8 mouse cellular contexts compared by ENCODE assay signal in the genomic region with DNA sequence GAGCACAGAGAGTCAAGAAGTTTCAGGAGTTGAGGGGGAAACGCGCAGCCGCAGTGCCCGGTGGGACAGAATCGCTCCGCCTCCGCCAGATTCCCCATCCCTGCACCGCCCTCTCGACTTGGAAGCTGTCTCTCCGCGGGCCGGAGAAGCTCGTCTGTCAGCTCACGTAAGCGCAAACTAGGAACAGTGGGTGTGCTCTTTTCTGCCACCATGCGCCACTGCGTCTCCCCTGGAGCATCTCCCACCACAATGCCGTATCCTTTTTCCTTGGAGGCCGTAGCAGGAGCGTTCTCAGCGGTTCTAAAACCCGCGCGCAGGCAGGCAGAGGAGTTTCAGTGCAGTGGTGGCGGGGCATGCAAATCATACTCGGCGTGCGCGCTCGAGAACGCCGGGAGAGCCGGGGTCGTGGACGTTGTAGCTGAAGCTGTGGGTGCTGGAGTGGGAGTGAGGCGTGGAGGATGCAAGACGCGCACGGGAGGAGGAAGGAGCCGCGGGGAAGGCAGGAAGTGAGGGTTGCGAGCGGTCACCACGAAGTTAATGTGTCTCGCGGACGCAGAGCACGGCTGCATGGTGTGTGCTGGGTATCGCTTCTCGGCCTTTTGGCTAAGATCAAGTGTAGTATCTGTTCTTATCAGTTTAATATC. TPM values are rescaled to one million over a fixed set of nuclear protein-coding genes. Genes with fewer than 3 reads are reported as not detected.
A peak's percentile ranks its signal among the peaks of the same experiment; 100 is the strongest.
DNase-seq lines count a peak whose midpoint lies in the region; ATAC-seq and TF ChIP-seq lines count a peak whose summit lies in the region.
"Not testable (repeated sequence)": the region's sequence is repeated elsewhere in the genome, so short reads cannot be mapped to it uniquely, and the experiment has no call there.

No protein-coding gene starts in this region.

- H3K4me3 ChIP-seq in cortical plate, adult 2 months (ENCODE audit: insufficient read depth, low read length), result peak overlapping the region; percentile 57
- peak overlapping the region; percentile 57 for H3K4me3 ChIP-seq in hindbrain, postnatal 0 days (ENCODE audit: low read length)
- peak overlapping the region; percentile 62 for H3K4me3 ChIP-seq in left cerebral cortex, adult 2 months
- peak overlapping the region; percentile 20 for H3K4me3 ChIP-seq in macrophage (ENCODE audit: inconsistent target)

- CTCF ChIA-PET in Patski (lab: Charles Lee), result not testable (repeated sequence)

- DNase-seq in Patski (ENCODE audit: low read depth, low spot score), result not testable (repeated sequence)
- DNase-seq in gastrocnemius, adult 8-10 months (ENCODE audit: low spot score in 2 of 2), result peak; percentile 52 to 72
- peak; percentile 85 for DNase-seq in hindbrain, postnatal 0 days (ENCODE audit: low spot score)
- DNase-seq in left cerebral cortex, adult 2 months (ENCODE audit: extremely low spot score in 1 of 2, low spot score in 2 of 2), result peak; percentile 70 to 75
- DNase-seq in right cerebral cortex, adult 2 months (ENCODE audit: low spot score in 2 of 2), result peak; percentile 73 to 77
- peak; percentile 79 for DNase-seq in urinary bladder, postnatal 14 days (ENCODE audit: low spot score)

- peak overlapping the region; percentile 69 for H3K4me2 ChIP-seq in hindbrain, postnatal 0 days (ENCODE audit: low read depth, low read length)

- not testable (repeated sequence) for H3K79me2 ChIP-seq in macrophage (ENCODE audit: inconsistent target)

- TF ChIP-seq CTCF in Patski (IDR thresholded peaks at IDR 0.05); cortical plate, adult 2 months (IDR thresholded peaks at IDR 0.05; ENCODE audit: extremely low read depth, insufficient read depth, low read length); left cerebral cortex, adult 2 months (IDR thresholded peaks at IDR 0.05): not testable (repeated sequence)
- TF ChIP-seq CTCF in hindbrain, postnatal 0 days (IDR thresholded peaks at IDR 0.05; ENCODE audit: low read depth), result 0 out of 2 replicates have a peak, but pooled peaks have one; percentile 32

- peak; percentile 79 for ATAC-seq in Patski
- peak; percentile 91 for ATAC-seq in hindbrain, postnatal 0 days

- H3K27ac ChIP-seq in cortical plate, adult 2 months (ENCODE audit: insufficient read depth, low read length), result 0 out of 2 replicates have a peak overlapping the region, but pooled peaks have one; percentile 4
- H3K27ac ChIP-seq in hindbrain, postnatal 0 days, result peak overlapping the region; percentile 77
- peak overlapping the region; percentile 79 for H3K27ac ChIP-seq in left cerebral cortex, adult 2 months
- not testable (repeated sequence) for H3K27ac ChIP-seq in macrophage

- intact Hi-C loops in left cerebral cortex, adult 2 months (cut with DNase I), result not testable (repeated sequence)

- POLR2A ChIA-PET in Patski (lab: Charles Lee), result interaction anchor here (1.5 to 1.9 kb wide), 2 partner anchors 9 to 18 kb away, joined by 3 to 6 read pairs; no protein-coding TSS in a partner anchor

- not testable (repeated sequence) for H3K9me3 ChIP-seq in hindbrain, postnatal 0 days (ENCODE audit: low read length)

- not testable (repeated sequence) for H3K27me3 ChIP-seq in Patski; hindbrain, postnatal 0 days (ENCODE audit: insufficient read depth, low read length)

- not testable (repeated sequence) for H3K36me3 ChIP-seq in hindbrain, postnatal 0 days (ENCODE audit: insufficient read depth, low read length); macrophage (ENCODE audit: inconsistent target)

- WGBS in hindbrain, postnatal 0 days, result under 1% methylated on average over 35 of the region's 50 CpGs
- WGBS in macrophage (ENCODE audit: missing documents), result 1% methylated on average over 32 of the region's 50 CpGs

- in situ Hi-C loops in Patski (cut with MboI; ENCODE audit: low pct_unique_long_range_greater_than_20kb), result not testable (repeated sequence)

- peak; percentile 46; the same call in 1 of the 2 replicates for TF ChIP-seq POLR2A in cortical plate, adult 2 months (IDR thresholded peaks at IDR 0.05; ENCODE audit: extremely low read depth, insufficient read depth, low read length)

- H3K9ac ChIP-seq in hindbrain, postnatal 0 days (replicated peaks; ENCODE audit: low read length), result peak overlapping the region; percentile 51

- H3K4me1 ChIP-seq in cortical plate, adult 2 months (ENCODE audit: control insufficient read depth, insufficient read depth, low read length); hindbrain, postnatal 0 days (ENCODE audit: insufficient read depth, low read length): not testable (repeated sequence)

RNA-seq across cellular contexts. Expression of gene Mreg, which starts 24.4 kb away (rescaled TPM):
- polyA plus RNA-seq in Patski (2021) (0.74 TPM), macrophage (2018) (0.31 to 0.81 TPM (median 0.75 TPM) in 3 replicates)
- polyA plus RNA-seq in cortical plate, adult 2 months (2012; rRNA removed), result 3.2 and 3.8 TPM in 2 replicates
- total RNA-seq in gastrocnemius, adult 8-10 months (2022), result 10 to 100 TPM; 35.8 to 50.4 (median 44.8) TPM
- 2.1 and 2.7 TPM in 2 replicates for total RNA-seq in hindbrain, postnatal 0 days (2014; rRNA removed)
- polyA plus RNA-seq in hindbrain, postnatal 0 days (2015; fragmentation: Nextera tagmentation; extraction: Ambion mirVana), result 3.9 and 4.4 TPM in 2 replicates
- total RNA-seq in left cerebral cortex, adult 2 months (2021), result 1 to 10 TPM; 4.1 to 4.9 TPM
- total RNA-seq in macrophage (2018; cell fraction: chromatin; rRNA removed), result under 1 TPM in 11 of 26 experiments, not detected in 15; 0.26 to 0.71 (median 0.48) TPM
- total RNA-seq in macrophage (2018; cell fraction: cytosol; rRNA removed), result 1 to 10 TPM in 21 of 26 experiments, under 1 TPM in 5; 0.58 to 3.2 (median 1.2) TPM
- total RNA-seq in macrophage (2018; cell fraction: nucleus; rRNA removed), result 1 to 10 TPM in 15 of 26 experiments, under 1 TPM in 10, not detected in 1; 0.40 to 4.1 (median 1.1) TPM

RNA-seq across cellular contexts. Expression of gene Pecr, which starts 47.6 kb away (rescaled TPM):
- polyA plus RNA-seq in Patski (2021) (27.2 TPM), macrophage (2018) (1.8 to 4.6 TPM (median 3.0 TPM) in 3 replicates)
- 7.2 and 7.4 TPM in 2 replicates for polyA plus RNA-seq in cortical plate, adult 2 months (2012; rRNA removed)
- total RNA-seq in gastrocnemius, adult 8-10 months (2022), result 10 to 100 TPM; 14.3 to 17.5 (median 15.7) TPM
- 1.8 and 3.8 TPM in 2 replicates for total RNA-seq in hindbrain, postnatal 0 days (2014; rRNA removed)
- polyA plus RNA-seq in hindbrain, postnatal 0 days (2015; fragmentation: Nextera tagmentation; extraction: Ambion mirVana), result 13.5 and 14.4 TPM in 2 replicates
- total RNA-seq in left cerebral cortex, adult 2 months (2021), result 1 to 10 TPM; 4.8 to 5.6 TPM
- total RNA-seq in macrophage (2018; cell fraction: chromatin; rRNA removed), result 1 to 10 TPM in 7 of 26 experiments, under 1 TPM in 6, not detected in 13; 0.63 to 4.3 (median 1.1) TPM
- total RNA-seq in macrophage (2018; cell fraction: cytosol; rRNA removed), result 1 to 10 TPM; 1.4 to 3.2 (median 2.3) TPM
- 1 to 10 TPM in 13 of 26 experiments, under 1 TPM in 6, not detected in 7; 0.52 to 3.2 (median 1.3) TPM for total RNA-seq in macrophage (2018; cell fraction: nucleus; rRNA removed)

RNA-seq across cellular contexts. Expression of gene Tmem169, which starts 47.7 kb away (rescaled TPM):
- polyA plus RNA-seq in Patski (2021), result 1.4 TPM
- 15.9 and 18.2 TPM in 2 replicates for polyA plus RNA-seq in cortical plate, adult 2 months (2012; rRNA removed)
- total RNA-seq in gastrocnemius, adult 8-10 months (2022), result not detected
- total RNA-seq in hindbrain, postnatal 0 days (2014; rRNA removed), result 25.3 and 37.2 TPM in 2 replicates
- 32.7 and 37.0 TPM in 2 replicates for polyA plus RNA-seq in hindbrain, postnatal 0 days (2015; fragmentation: Nextera tagmentation; extraction: Ambion mirVana)
- total RNA-seq in left cerebral cortex, adult 2 months (2021), result 10 to 100 TPM; 17.7 to 19.4 TPM
- under 1 TPM in 1 of 26 experiments, not detected in 25; 0.57 TPM for total RNA-seq in macrophage (2018; cell fraction: chromatin; rRNA removed)
- not detected for total RNA-seq in macrophage (2018; cell fraction: cytosol; rRNA removed)
- total RNA-seq in macrophage (2018; cell fraction: nucleus; rRNA removed), result not detected
- polyA plus RNA-seq in macrophage (2018), result not detected in 3 replicates
